Mouse (Mus musculus) neural tube, embryonic 15.5 days (tissue): ENCODE results near the gene Gm20830. TPM values are rescaled to one million over a fixed set of nuclear protein-coding genes. Genes with fewer than 3 reads are reported as not detected.
"Not testable (repeated sequence)": the region's sequence is repeated elsewhere in the genome, so short reads cannot be mapped to it uniquely, and the experiment has no call there.

Experiments
- ATAC-seq: fragments of 200-750 bp; cut with Nextera tagmentation; 2 replicates; pipeline ENCODE4 v1.8.0; 2017; ENCODE audit warnings: mild to moderate bottlenecking, moderate TSS enrichment, moderate library complexity; ENCODE audit not compliant: low FRiP score
- H3K27ac ChIP-seq: fragments of 300-500 bp; sonication (generic); replicated peaks from 2 replicates; pipeline ENCODE4 v1.5.1; 2015; ENCODE audit warnings: mild to moderate bottlenecking, inconsistent platforms
- H3K27me3 ChIP-seq: fragments of 300-500 bp; sonication (generic); replicated peaks from 2 replicates; pipeline ENCODE4 v1.6.1; 2015; ENCODE audit warnings: inconsistent platforms
- H3K36me3 ChIP-seq: fragments of 300-500 bp; sonication (generic); 2 replicates; pipeline ENCODE4 v1.6.1; 2015; ENCODE audit warnings: inconsistent platforms
- H3K4me1 ChIP-seq: fragments of 300-500 bp; sonication (generic); 2 replicates; pipeline ENCODE4 v1.6.1; 2015; ENCODE audit warnings: inconsistent platforms
- H3K4me2 ChIP-seq: fragments of 300-500 bp; sonication (generic); 2 replicates; pipeline ENCODE4 v1.6.1; 2015; ENCODE audit warnings: inconsistent platforms, mild to moderate bottlenecking, moderate library complexity
- H3K4me3 ChIP-seq: fragments of 300-500 bp; sonication (generic); replicated peaks from 2 replicates; pipeline ENCODE4 v1.5.1; 2015; ENCODE audit warnings: mild to moderate bottlenecking, inconsistent platforms
- H3K9ac ChIP-seq: fragments of 300-500 bp; sonication (generic); replicated peaks from 2 replicates; pipeline ENCODE4 v1.6.1; 2015; ENCODE audit warnings: mild to moderate bottlenecking, inconsistent platforms
- H3K9me3 ChIP-seq: fragments of 300-500 bp; sonication (generic); replicated peaks from 2 replicates; pipeline ENCODE4 v1.6.1; 2016; ENCODE audit warnings: inconsistent platforms
- WGBS: fragments of 180-500 bp; shearing (Covaris S2); methylation state at CpG from one replicate; pipeline ENCODE4 v1.1.7; 2015; ENCODE audit warnings: mixed read lengths; 5-methylcytosine and 5-hydroxymethylcytosine counted together
- polyA plus RNA-seq: library from polyadenylated mRNA; unstranded; fragments of >200 nt; fragmentation: Nextera tagmentation; extraction: Ambion mirVana; gene quantifications from 2 replicates; pipeline ENCODE4 v1.2.1, GENCODE M21; 2015

Gene Gm20830
- not detected in 2 replicates for polyA plus RNA-seq

GRCm38 (mm10) chrY:6918182-6918581 lies at the start of gene Gm20830:
TSS of gene Gm20830 (minus strand) at chrY:6918282.
- H3K4me2 ChIP-seq, ATAC-seq, H3K4me1 ChIP-seq, H3K27ac ChIP-seq, H3K36me3 ChIP-seq, H3K9me3 ChIP-seq, H3K9ac ChIP-seq, H3K27me3 ChIP-seq, H3K4me3 ChIP-seq: not testable (repeated sequence)
- WGBS, result 31% methylated on average over 3 of the region's 3 CpGs

Other genes starting within 250 kb of the Gm20830 start
- not detected in 2 replicates for gene Gm21719, start 235.4 kb downstream of the Gm20830 start, polyA plus RNA-seq